1 mouse cellular context compared by ENCODE assay signal in the genomic region with DNA sequence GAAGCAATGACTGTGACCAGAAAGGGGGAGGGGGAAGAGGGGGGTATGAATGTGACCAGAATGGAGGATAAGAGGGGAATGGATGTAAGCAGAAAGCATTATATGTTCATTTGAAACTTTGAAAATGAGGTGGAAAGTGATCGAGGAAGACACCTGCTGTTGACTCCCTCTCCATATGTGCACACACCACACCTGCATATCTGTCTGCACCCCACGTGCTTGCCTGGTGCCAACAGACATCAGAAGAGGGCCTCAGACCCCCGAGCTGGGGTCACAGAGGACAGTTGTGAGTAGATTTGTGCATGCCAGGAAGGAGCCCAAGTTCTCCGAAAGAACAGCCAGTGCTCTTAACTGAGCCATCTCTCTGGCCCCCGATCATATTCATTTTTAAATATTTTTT.
TF ChIP-seq lines count a peak whose summit lies in the region.

No protein-coding gene starts in this region.

TF ChIP-seq in CH12.LX, 34 proteins besides CTCF, POLR2A, EP300 and RAD21 (continued from another document):
- TF ChIP-seq USF2 (conservative IDR thresholded peaks at IDR 0.05; ENCODE audit: low read depth, low read length) (no peak), ELF1 (IDR thresholded peaks at IDR 0.05; ENCODE audit: low read depth, low read length) (no peak), CHD2 (IDR thresholded peaks at IDR 0.05; ENCODE audit: low read length) (no peak; the same call in 1 of the 2 replicates), SMC3 (IDR thresholded peaks at IDR 0.05; ENCODE audit: low read depth, low read length) (no peak), MAX (IDR thresholded peaks at IDR 0.05; ENCODE audit: low read length) (peak; percentile 45; the same call in 1 of the 2 replicates)
TF ChIP-seq in CH12.LX: peak in this region for 5.
